Mouse (Mus musculus) urinary bladder, postnatal 10 days (tissue): Measurements from ENCODE around the gene Ccnl2.
"Not testable (repeated sequence)": the region's sequence is repeated elsewhere in the genome, so short reads cannot be mapped to it uniquely, and the experiment has no call there.

Source experiments
- DNase-seq: peaks from one replicate; pipeline ENCODE4 v3.0.0; 2022; ENCODE audit warnings: low spot score

Ccnl2 gene

GRCm38 (mm10) chr4:155811929-155812664, at the start of gene Ccnl2:
Gene Ccnl2, plus strand, starts transcription at chr4:155812489.
- DNase-seq, result peak; percentile 82

- no peak for DNase-seq
These were observed 42.8 kb upstream of the Ccnl2 start for GRCm38 (mm10) chr4:155769496-155769879.

- peak; percentile 75 for DNase-seq
These were observed 42.3 kb upstream of the Ccnl2 start for GRCm38 (mm10) chr4:155769880-155770512.

GRCm38 (mm10) chr4:155770626-155771025, 41.7 kb upstream of the Ccnl2 start:
- no peak for DNase-seq

GRCm38 (mm10) chr4:155771706-155772105, 40.6 kb upstream of the Ccnl2 start:
- DNase-seq, result no peak

GRCm38 (mm10) chr4:155772786-155773185, 39.5 kb upstream of the Ccnl2 start:
- DNase-seq, result no peak

GRCm38 (mm10) chr4:155773335-155774078, 38.8 kb upstream of the Ccnl2 start:
- no peak for DNase-seq

GRCm38 (mm10) chr4:155774280-155774754, 38.0 kb upstream of the Ccnl2 start, which contains the start of gene Vwa1:
Gene Vwa1, minus strand, starts transcription at chr4:155774698.
- DNase-seq, result peak; percentile 75

- no peak for DNase-seq
These were observed 37.1 kb upstream of the Ccnl2 start for GRCm38 (mm10) chr4:155774971-155775740.

- DNase-seq, result no peak
These were observed 36.4 kb upstream of the Ccnl2 start for GRCm38 (mm10) chr4:155775855-155776254.

- no peak for DNase-seq
These were observed 35.5 kb upstream of the Ccnl2 start for GRCm38 (mm10) chr4:155776704-155777335.

- no peak for DNase-seq
These were observed 34.5 kb upstream of the Ccnl2 start for GRCm38 (mm10) chr4:155777816-155778215.

GRCm38 (mm10) chr4:155779498-155779897, 32.8 kb upstream of the Ccnl2 start:
- DNase-seq, result no peak

- DNase-seq, result no peak
These were observed 31.4 kb upstream of the Ccnl2 start for GRCm38 (mm10) chr4:155780895-155781294.

GRCm38 (mm10) chr4:155783486-155784080, 28.7 kb upstream of the Ccnl2 start:
- DNase-seq, result no peak

GRCm38 (mm10) chr4:155784081-155784701, 28.1 kb upstream of the Ccnl2 start:
- no peak for DNase-seq

- no peak for DNase-seq
These were observed 27.0 kb upstream of the Ccnl2 start for GRCm38 (mm10) chr4:155785246-155785645.

GRCm38 (mm10) chr4:155785819-155786218, 26.5 kb upstream of the Ccnl2 start, which contains the start of gene Tmem88b:
Gene Tmem88b, minus strand, starts transcription at chr4:155785874.
- DNase-seq, result no peak

- DNase-seq, result no peak
These were observed 24.0 kb upstream of the Ccnl2 start for GRCm38 (mm10) chr4:155788300-155788699.

- DNase-seq, result not testable (repeated sequence)
These were observed 23.5 kb upstream of the Ccnl2 start for GRCm38 (mm10) chr4:155788833-155789232.
